In the genomic region with DNA sequence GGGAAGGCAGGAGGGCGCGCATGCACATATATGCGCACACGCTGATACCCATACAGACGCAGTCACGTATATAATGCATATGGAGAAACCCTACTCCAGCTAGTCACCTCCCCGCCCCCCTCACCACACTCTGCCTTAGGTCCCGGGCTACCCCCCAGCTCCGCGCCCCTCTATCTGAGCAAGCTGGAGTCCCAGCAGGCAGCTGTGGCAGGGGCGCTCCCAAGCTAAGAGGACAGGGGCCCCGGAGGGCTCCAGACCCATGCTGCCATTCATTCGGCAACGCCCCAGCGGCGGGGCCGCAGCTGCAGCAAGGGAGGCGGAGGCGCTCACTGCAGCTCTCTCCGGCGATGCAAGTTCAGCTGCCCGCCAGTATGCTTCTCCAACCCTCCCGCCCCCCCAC, we compare ENCODE assay signal across 8 mouse cellular contexts. TPM values are rescaled to one million over a fixed set of nuclear protein-coding genes. Genes with fewer than 3 reads are reported as not detected.
DNase-seq lines count a peak whose midpoint lies in the region; ATAC-seq lines count a peak whose summit lies in the region.

No protein-coding gene starts in this region.

- H3K9me3 ChIP-seq in embryonic facial prominence, embryonic 15.5 days (replicated peaks): no peaks in the 10 kb centered on the region

- H3K27ac ChIP-seq in embryonic facial prominence, embryonic 15.5 days (replicated peaks): 0 out of 2 replicates have a peak overlapping the region, but pooled peaks have one; percentile 28

- WGBS in embryonic facial prominence, embryonic 15.5 days: 14% methylated on average over 18 of the region's 23 CpGs

- ATAC-seq in embryonic facial prominence, embryonic 15.5 days (ENCODE audit: insufficient number of reproducible peaks, low FRiP score, low TSS enrichment, low read depth): peak; percentile 40; the same call in 1 of the 2 replicates

- DNase-seq in kidney, adult 18-20 months: peak; percentile 7
- no peak for DNase-seq in kidney, adult 9 months
- DNase-seq in NIH3T3 (ENCODE audit: low read depth) (peak; percentile 31), adipocyte (ENCODE audit: low spot score) (no peak)
- peak; percentile 43 for DNase-seq in induced T-regulatory cell, adult 2 months (ENCODE audit: low read depth)
- peak; percentile 13 for DNase-seq in lung, postnatal 14 days
- peak; percentile 12 to 17 for DNase-seq in spleen, postnatal 36 days (ENCODE audit: low spot score in 2 of 2)

- H3K4me1 ChIP-seq in embryonic facial prominence, embryonic 15.5 days: no peaks in the 10 kb centered on the region

- peak overlapping the region; percentile 33 for H3K9ac ChIP-seq in embryonic facial prominence, embryonic 15.5 days

- peak overlapping the region; percentile 57 for H3K4me3 ChIP-seq in embryonic facial prominence, embryonic 15.5 days (replicated peaks)

- no peaks in the 10 kb centered on the region for H3K36me3 ChIP-seq in embryonic facial prominence, embryonic 15.5 days

- H3K27me3 ChIP-seq in embryonic facial prominence, embryonic 15.5 days: no peaks in the 10 kb centered on the region

- H3K4me2 ChIP-seq in embryonic facial prominence, embryonic 15.5 days (replicated peaks): peak overlapping the region; percentile 64

RNA-seq across cellular contexts. Expression of a gene that starts 2.8 kb away (rescaled TPM):
- polyA plus RNA-seq in embryonic facial prominence, embryonic 15.5 days (2015; fragmentation: Nextera tagmentation; extraction: Ambion mirVana): 24.0 and 24.4 TPM in 2 replicates

RNA-seq across cellular contexts. Expression of a gene that starts 59.9 kb away (rescaled TPM):
- polyA plus RNA-seq in embryonic facial prominence, embryonic 15.5 days (2015; fragmentation: Nextera tagmentation; extraction: Ambion mirVana): not detected in 2 replicates

Comparison
In these comparisons a context has a peak if more than half of its experiments do, and no peak if none do; other contexts are left out.
1. DNase-seq: peak in kidney, adult 18-20 months (single experiment), NIH3T3 (single experiment), induced T-regulatory cell, adult 2 months (single experiment), lung, postnatal 14 days (single experiment) and spleen, postnatal 36 days (2 of 2); none in kidney, adult 9 months (single experiment) and adipocyte (single experiment).